Mouse (Mus musculus) retina, postnatal 1 day (tissue): ENCODE measurements at regions not wholly inside any gene's neighbourhood (a gene's known extent, or its start where the extent isn't known, plus 50 kb on each side); places are given as distances from the start of the nearest gene placed in this dataset.

Source experiments
- DNase-seq: peaks from one replicate; pipeline ENCODE4 v3.0.0-alpha.2; 2012

DNA sequence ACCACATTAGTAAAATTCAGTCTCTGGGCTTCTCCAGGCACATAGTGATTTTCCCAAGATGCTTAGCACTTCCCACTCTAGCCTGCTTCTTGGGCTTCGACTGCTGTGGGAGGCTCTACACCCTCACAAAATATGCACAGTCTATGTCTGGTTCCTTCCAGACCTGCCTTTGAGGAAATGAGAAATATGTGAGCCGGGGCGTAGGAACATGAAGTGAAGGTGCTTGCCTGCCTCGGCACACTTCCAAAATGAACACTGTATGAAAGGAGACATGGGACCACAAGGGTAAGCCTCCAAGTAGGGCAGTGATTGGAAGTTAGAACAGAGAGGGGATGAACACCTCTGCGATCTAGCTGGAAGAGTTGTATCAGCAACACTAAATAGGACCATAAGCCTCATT lies 54.5 kb downstream of the Gm10260 start:
- DNase-seq: no peak

- DNase-seq: no peak
Measured at GRCm38 (mm10) chr13:97704541-97704940, 55.9 kb downstream of the Gm10260 start.

DNA sequence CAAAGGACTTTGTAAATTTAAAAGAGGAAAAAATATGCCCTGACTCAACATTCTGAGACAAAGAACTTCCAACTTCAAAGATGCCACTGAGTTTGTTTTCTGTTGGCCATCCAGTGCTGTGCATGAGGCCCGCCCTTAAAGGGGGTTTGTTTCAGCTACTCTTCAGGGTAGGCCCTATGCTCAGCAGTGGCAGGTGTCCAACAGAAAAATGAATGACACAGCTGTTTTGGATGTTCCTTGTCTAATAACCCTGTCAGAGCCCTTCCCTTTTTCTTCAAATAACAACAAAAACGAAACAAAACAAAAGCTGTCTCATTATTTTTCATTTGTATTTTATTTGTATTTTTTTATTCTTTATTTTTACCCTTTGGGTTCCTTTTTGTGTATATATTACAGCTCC lies 61.5 kb downstream of the Gm10260 start:
- DNase-seq: no peak

- no peak for DNase-seq
Measured at GRCm38 (mm10) chr13:97698317-97698716, 62.1 kb downstream of the Gm10260 start.

GRCm38 (mm10) chr13:97697262-97697661 lies 63.2 kb downstream of the Gm10260 start:
- DNase-seq: no peak

DNA sequence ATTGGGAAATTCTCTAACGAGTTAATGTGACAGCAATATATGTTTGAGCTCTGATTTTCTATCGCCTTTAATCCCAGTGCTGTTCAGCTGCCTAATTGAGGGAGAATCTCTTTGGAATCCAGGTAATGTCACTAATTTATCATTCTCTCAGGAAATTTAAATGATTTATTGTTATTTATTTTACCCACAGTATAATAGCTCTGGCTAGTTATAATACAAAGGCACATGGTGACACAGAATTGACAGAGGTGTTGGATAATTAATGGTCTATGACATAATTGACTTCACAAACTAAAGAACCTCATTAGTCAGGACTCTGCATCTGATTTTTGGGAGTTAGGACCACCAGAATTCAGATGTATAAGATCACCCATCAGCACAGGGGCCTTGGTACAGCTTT lies 65.4 kb downstream of the Gm10260 start:
- DNase-seq: no peak

GRCm38 (mm10) chr13:97694356-97694990 lies 66.0 kb downstream of the Gm10260 start:
- peak; percentile 11 for DNase-seq

GRCm38 (mm10) chr13:97688310-97688886 lies 72.0 kb downstream of the Gm10260 start:
- no peak for DNase-seq

DNA sequence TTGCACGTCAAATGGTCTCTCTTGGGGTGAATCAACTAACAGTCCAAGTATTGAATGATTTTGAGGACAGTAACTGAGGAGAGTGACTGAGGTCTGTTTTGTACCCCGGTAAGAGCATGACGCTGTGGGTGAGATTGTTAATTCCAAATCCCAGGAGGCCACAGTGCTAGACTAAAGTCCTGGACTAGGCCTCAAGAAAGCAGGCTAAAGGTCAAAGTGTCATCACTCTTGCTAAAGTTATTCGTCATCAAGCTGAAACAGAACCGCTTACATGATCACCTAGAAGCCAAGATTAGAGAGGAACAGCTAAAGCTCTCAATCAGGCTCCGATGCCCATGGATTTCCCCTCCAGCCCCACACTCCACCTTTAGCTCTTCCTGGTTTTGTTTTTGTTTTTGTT lies 76.6 kb downstream of the Gm10260 start:
- DNase-seq: no peak

- DNase-seq: no peak
Measured at GRCm38 (mm10) chr13:97681228-97681987, 79.0 kb downstream of the Gm10260 start.

- no peak for DNase-seq
Measured at GRCm38 (mm10) chr13:97680283-97680896, 80.0 kb downstream of the Gm10260 start.

- DNase-seq: no peak
Measured at GRCm38 (mm10) chr13:97678991-97679390, 81.4 kb downstream of the Gm10260 start.

DNA sequence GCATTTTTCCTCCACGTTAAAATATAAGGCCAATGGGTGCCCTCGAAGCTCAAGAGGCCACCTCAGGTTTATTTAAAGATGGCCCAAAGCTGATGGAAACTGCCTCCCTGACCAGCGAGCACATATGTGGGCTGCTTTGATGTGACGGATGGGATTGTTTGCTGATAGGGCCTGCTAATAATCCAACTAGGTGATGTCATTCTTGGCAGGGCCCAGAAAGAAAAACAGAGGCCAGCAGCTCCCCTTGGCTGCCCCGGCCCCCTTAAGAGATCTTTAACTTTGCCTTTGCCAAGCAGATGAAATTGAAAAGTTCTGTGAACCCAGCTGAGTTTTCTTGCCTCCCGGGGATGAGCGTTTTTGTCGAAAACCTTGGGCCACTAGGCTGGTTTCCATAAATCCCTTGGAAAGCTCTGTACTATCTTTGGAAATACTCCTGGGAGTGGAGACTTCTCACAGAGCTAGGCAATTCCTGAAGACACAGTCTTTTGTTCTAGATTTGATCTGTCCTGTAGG lies 83.8 kb downstream of the Gm10260 start:
- DNase-seq: no peak

- no peak for DNase-seq
Measured at GRCm38 (mm10) chr13:97673107-97673506, 87.3 kb downstream of the Gm10260 start.

GRCm38 (mm10) chr13:97672038-97672675 lies 88.3 kb downstream of the Gm10260 start:
- DNase-seq: peak; percentile 22

DNA sequence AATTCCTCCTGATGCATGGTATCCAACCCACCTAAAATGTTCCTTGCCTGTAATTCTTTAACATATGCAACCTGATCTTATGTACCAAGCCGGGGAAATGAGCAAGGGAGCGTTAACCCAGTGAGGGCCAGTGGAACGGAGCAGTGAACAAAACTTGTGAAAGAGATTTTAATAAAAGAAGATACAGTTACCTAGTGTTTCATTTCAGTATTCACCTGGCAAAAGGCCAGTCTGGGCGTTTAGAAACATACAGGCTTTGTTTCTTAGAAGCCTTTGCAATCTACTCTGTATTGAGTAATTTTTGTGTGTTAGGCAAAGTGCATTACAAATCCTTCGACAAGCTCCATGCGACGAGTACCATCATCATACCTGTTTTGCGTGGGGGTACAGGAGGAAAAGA lies 91.1 kb downstream of the Gm10260 start:
- no peak for DNase-seq

DNA sequence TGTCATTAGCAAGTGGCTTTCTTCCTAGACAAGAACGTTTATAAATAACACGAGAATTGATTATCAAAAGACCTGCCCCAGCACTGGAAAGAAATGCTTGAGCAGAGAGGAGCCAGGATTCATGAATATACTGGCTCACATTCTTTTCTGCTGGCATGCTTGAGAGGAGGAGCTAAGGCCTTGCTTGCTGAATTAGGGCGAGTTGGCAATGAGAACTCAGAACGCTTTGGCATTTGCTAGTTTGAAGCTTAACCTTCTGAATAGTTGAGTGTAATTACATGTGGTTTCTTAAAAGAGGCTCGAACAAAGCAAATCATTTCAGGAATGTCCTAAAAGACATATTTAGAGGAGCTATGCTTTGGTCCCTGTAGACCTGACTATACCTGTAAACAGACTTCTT lies 91.5 kb downstream of the Gm10260 start:
- DNase-seq: no peak

GRCm38 (mm10) chr13:97667313-97667712 lies 93.1 kb downstream of the Gm10260 start:
- no peak for DNase-seq

DNA sequence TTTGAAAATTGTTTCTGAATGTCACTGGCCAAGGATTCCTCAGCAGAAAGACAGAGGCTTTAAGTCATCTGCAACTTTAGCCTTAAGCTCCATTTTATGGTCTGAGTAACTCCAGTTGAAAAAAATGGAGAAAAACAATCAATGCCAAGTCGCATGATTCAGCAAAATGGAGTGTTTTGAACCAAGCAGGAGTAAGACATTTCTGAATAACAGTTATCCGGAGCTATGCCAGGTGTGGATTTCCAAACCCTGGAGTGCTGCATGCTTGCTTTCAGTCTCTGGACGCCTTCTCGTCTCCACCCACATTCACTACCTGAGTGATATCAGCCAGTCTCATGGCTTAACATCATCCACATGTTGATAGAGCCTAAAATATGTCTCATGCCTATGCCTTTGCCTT lies 93.7 kb downstream of the Gm10260 start:
- no peak for DNase-seq

GRCm38 (mm10) chr13:97665226-97665625 lies 95.2 kb downstream of the Gm10260 start:
- DNase-seq: no peak

DNA sequence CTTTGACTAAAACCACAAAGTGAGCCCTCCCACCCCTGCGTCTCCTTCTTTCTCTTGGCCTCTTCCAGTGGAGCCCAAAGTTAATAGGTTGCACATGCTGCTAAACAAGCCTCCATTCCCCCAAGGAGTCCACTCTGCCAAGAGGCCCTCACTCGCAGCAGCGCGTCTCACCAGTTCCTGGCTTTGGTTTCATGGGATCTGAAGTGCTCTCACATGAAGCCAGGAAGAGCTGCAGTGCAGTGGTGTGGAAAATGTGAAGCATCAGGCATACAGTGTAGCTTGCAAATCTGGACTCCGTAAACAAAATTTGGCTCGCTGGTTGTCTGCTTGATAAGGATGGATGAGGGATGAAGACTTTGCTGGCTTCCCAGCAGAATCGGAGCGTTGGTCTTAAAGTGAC lies 97.7 kb downstream of the Gm10260 start:
- peak; percentile 49 for DNase-seq

DNA sequence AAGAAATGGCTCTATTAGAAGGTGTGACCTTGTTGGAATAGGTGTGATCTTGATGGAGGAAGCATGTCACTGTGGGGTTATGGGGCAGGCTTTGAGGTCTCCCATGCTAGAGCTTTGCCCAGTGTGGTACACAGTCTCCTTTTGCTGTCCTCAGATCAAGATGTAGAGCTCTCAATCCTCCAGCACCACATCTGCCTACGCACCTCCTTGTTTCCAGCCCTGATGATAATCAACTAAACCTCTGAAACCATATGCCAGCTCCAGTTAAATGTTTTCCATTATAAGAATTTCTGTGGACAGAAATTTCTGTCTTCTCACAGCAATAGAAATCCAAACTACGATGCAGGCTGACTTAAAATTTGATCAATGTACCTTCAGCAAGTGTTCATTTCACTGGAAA lies 103.8 kb downstream of the Gm10260 start:
- no peak for DNase-seq

GRCm38 (mm10) chr13:97652279-97652678 lies 108.2 kb downstream of the Gm10260 start:
- no peak for DNase-seq
